Mouse (Mus musculus) midbrain, embryonic 14.5 days (tissue): Measurements from ENCODE around the gene Gm28539. TPM values are rescaled to one million over a fixed set of nuclear protein-coding genes. Genes with fewer than 3 reads are reported as not detected.

Experiments used
- ATAC-seq: fragments of 200-750 bp; cut with Nextera tagmentation; 2 replicates; pipeline ENCODE4 v1.8.0; 2017; ENCODE audit warnings: moderate number of reproducible peaks, moderate library complexity; ENCODE audit not compliant: low FRiP score, low TSS enrichment
- DNase-seq: peaks from one replicate; pipeline ENCODE4 v3.0.0-alpha.2; 2015
- H3K27ac ChIP-seq: fragments of 300-500 bp; sonication (generic); replicated peaks from 2 replicates; pipeline ENCODE4 v1.5.1; 2014; ENCODE audit warnings: mild to moderate bottlenecking, low read depth, low read length, moderate library complexity
- H3K27me3 ChIP-seq: fragments of 300-500 bp; sonication (generic); 2 replicates; pipeline ENCODE4 v1.6.1; 2014; ENCODE audit warnings: low read length, control low read depth, mixed read lengths; ENCODE audit not compliant: control insufficient read depth, insufficient read depth
- H3K36me3 ChIP-seq: fragments of 300-500 bp; sonication (generic); 2 replicates; pipeline ENCODE4 v1.6.1; 2014; ENCODE audit warnings: low read length, control low read depth; ENCODE audit not compliant: control insufficient read depth, insufficient read depth
- H3K4me1 ChIP-seq: fragments of 300-500 bp; sonication (generic); 2 replicates; pipeline ENCODE4 v1.6.1; 2014; ENCODE audit warnings: mild to moderate bottlenecking, antibody characterized with exemption, low read length, control low read depth; ENCODE audit not compliant: control insufficient read depth, insufficient read depth
- H3K4me2 ChIP-seq: fragments of 300-500 bp; sonication (generic); 2 replicates; pipeline ENCODE4 v1.6.1; 2014; ENCODE audit warnings: mild to moderate bottlenecking, low read length, moderate library complexity
- H3K4me3 ChIP-seq: fragments of 300-500 bp; sonication (generic); replicated peaks from 2 replicates; pipeline ENCODE4 v1.5.1; 2014; ENCODE audit warnings: low read depth, low read length
- H3K9ac ChIP-seq: fragments of 300-500 bp; sonication (generic); replicated peaks from 2 replicates; pipeline ENCODE4 v1.6.1; 2014; ENCODE audit warnings: mild to moderate bottlenecking, low read length, moderate library complexity
- H3K9me3 ChIP-seq: fragments of 300-500 bp; sonication (generic); 2 replicates; pipeline ENCODE4 v1.6.1; 2016; ENCODE audit warnings: low read length, control low read depth, mixed read lengths; ENCODE audit not compliant: control insufficient read depth
- WGBS: fragments of 180-500 bp; shearing (Covaris S2); extraction: QIAGEN DNeasy Blood & Tissue Kit; methylation state at CpG from one replicate; pipeline ENCODE4 v1.1.7; 2014; 5-methylcytosine and 5-hydroxymethylcytosine counted together
- polyA plus RNA-seq: library from polyadenylated mRNA; unstranded; fragments of >200 nt; fragmentation: Nextera tagmentation; extraction: Ambion mirVana; gene quantifications from 2 replicates; pipeline ENCODE4 v1.2.1, GENCODE M21; 2014

Gene Gm28539
- polyA plus RNA-seq, 1 experiment from 2014 or later = not detected

DNA sequence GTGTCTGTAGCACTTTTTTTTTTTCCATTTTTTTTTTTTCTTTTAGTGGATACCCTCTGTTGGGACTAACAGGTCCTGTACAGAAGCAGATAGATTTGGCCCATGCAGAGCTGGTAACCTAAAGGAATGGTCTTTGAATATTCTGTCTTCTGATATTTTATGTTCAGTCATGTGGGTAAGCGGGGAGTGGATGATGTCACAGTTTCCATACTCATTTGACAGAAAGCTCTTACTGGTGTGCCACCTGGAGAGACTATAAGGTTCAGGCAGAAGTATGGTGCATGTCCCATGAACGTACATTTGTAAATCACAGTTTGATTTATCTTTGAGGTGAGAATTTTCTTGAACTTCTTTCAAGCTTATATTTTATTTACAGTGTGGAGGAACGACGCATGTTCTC, 79.7 kb downstream of the Gm28539 start:
- peaks cover 79% of the 10 kb centered on the region for H3K36me3 ChIP-seq
- H3K4me3 ChIP-seq = no peak overlapping the region
- no peak for ATAC-seq
- no peak overlapping the region for H3K27ac ChIP-seq
- no peak overlapping the region for H3K9ac ChIP-seq
- DNase-seq = no peak
- 96% methylated on average over 4 of the region's 4 CpGs for WGBS
- H3K27me3 ChIP-seq = no peaks in the 10 kb centered on the region
- no peaks in the 10 kb centered on the region for H3K9me3 ChIP-seq
- H3K4me1 ChIP-seq = no peaks in the 10 kb centered on the region
- no peak overlapping the region for H3K4me2 ChIP-seq

DNA sequence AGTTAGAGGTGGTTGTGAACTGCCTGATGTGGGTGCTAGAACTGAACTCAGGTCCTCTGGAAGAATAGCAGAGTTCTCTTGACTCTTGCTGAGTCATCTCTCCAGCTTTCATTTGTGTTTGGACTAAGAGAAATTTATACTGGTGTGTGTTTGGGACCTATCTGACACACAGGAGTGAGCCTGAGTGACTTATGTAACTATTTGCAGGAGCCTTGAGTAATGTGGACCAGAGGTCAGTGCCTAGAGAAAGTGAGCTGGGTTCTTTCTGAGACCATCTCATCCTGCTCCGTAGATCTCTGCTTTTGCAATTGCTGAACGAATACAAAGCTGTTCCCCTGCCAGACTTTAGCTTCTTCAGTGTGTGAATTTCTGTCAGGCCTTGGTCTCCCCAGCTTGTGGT, 85.4 kb downstream of the Gm28539 start:
- Histone ChIP-seq H3K9me3 (no peaks in the 10 kb centered on the region), H3K27ac (no peak overlapping the region), H3K27me3 (no peaks in the 10 kb centered on the region), H3K4me1 (no peaks in the 10 kb centered on the region), H3K4me3 (no peak overlapping the region), H3K4me2 (no peak overlapping the region), H3K36me3 (peaks cover 97% of the 10 kb centered on the region), H3K9ac (no peak overlapping the region)
- ATAC-seq = no peak
- DNase-seq = no peak
- WGBS = 92% methylated on average over 2 of the region's 2 CpGs

DNA sequence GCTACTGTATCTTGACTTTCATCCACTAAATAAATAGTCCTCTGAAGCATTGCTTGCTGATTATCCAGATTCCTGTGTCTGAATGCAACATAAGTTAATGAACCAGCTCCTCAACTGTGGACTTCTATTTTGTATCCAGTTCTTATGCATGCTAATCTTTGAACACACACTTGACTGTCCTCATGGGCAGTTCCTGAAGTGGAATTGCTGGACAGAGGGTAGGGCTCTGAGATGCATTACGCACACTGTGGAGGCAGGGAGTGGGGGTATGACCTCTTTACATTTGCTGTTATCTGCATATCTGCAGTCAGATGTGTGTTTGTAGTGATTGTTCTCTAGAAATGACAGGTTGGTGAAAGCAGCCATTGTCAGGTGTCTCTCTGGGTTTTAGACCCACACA, 91.6 kb downstream of the Gm28539 start:
- Histone ChIP-seq H3K9ac (no peak overlapping the region), H3K4me1 (no peaks in the 10 kb centered on the region), H3K27me3 (no peaks in the 10 kb centered on the region), H3K27ac (no peak overlapping the region), H3K4me2 (no peak overlapping the region), H3K36me3 (peaks cover 88% of the 10 kb centered on the region), H3K4me3 (no peak overlapping the region), H3K9me3 (no peaks in the 10 kb centered on the region)
- no peak for DNase-seq
- ATAC-seq = no peak
- 94% methylated on average over 1 of the region's 1 CpGs for WGBS

DNA sequence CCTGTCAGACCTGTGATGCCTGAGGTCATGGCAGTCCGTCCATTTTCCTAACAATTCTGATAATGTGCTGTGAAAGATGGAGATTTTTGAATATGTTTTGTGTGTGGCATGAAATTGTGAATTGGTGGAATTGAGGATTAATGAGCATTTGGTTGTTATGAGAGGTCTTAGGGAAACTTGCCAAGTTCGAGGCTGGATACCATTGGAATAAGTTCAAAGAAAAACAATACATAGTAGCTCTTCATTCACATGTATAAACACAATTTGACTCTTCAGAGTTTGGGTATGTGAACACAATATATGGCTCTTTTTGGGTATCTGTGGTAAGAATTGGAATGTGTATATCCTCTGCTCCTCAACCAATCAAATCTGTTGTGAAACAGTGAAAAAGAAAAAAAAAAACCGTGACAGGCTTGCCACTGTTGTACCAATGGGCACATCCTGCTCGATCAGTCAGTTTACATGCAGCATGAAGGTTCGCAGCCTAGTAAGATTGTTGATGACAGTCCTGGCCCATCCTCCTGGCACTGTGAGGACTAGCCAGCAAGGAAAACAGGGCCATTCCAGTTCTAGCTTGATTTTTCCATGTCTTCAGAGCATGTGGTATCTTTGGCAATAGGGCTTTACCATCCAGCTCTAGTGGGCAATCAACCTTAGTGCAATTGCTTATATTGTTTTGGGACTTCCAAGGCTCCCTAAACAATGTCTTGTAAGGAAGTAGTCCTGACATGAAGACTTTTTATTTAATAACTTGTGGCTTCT, 102.1 kb downstream of the Gm28539 start:
- ATAC-seq = no peak
- WGBS = 88% methylated on average over 5 of the region's 5 CpGs
- no peaks in the 10 kb centered on the region for H3K9me3 ChIP-seq
- H3K27me3 ChIP-seq = no peaks in the 10 kb centered on the region
- H3K4me1 ChIP-seq = no peaks in the 10 kb centered on the region
- no peak overlapping the region for H3K27ac ChIP-seq
- no peak overlapping the region for H3K9ac ChIP-seq
- peaks cover 67% of the 10 kb centered on the region for H3K36me3 ChIP-seq
- H3K4me3 ChIP-seq = no peak overlapping the region
- no peak for DNase-seq
- no peak overlapping the region for H3K4me2 ChIP-seq

DNA sequence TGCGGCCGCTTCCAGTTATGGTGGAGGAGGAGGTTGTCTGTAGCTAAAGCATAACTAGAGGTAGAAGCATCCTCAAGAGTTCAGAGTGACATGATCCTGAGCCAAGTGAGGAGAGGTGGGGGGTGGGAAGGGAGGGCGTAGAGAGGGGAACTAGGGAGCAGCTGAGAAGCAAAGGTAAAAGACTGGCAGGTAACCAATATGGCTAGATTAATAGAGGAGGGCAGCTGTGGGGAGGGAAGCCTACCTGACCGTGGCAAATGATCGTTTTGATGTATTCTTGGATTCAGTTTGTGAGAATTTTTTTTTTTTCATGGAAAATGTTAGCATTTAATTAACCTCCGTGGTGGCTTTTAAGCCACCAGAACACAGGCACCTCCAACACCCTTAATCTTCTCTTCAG, 107.5 kb downstream of the Gm28539 start:
- H3K9ac ChIP-seq = no peak overlapping the region
- no peaks in the 10 kb centered on the region for H3K4me1 ChIP-seq
- no peak overlapping the region for H3K4me3 ChIP-seq
- no peak overlapping the region for H3K4me2 ChIP-seq
- 98% methylated on average over 6 of the region's 6 CpGs for WGBS
- ATAC-seq (no peak), DNase-seq (no peak)
- H3K27ac ChIP-seq = no peak overlapping the region
- H3K9me3 ChIP-seq = no peaks in the 10 kb centered on the region
- H3K27me3 ChIP-seq = no peaks in the 10 kb centered on the region
- H3K36me3 ChIP-seq = peaks cover 67% of the 10 kb centered on the region

DNA sequence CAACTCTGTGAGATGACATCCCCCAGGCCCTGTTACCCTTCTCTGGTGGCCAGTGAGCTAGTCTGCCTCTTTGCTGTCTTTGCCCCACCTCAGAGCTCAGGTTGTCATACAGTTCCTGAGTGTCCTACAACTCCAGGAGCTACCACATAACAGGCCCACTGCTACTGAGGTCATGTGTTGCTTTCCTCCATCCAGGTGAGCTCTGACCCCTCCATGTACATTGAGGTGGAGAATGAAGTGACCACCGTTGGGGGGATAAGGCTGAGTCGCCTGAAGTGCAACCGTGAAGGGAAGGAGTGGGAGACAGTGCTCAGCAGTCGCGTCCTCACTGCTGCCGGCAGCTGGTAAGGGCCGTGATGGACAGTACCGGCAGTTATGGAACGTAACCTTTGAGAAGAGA, 112.6 kb downstream of the Gm28539 start:
- Histone ChIP-seq H3K9me3 (no peaks in the 10 kb centered on the region), H3K4me2 (no peak overlapping the region), H3K4me3 (no peak overlapping the region), H3K36me3 (peaks cover 93% of the 10 kb centered on the region), H3K27ac (no peak overlapping the region), H3K4me1 (no peaks in the 10 kb centered on the region), H3K27me3 (no peaks in the 10 kb centered on the region), H3K9ac (no peak overlapping the region)
- ATAC-seq (no peak), DNase-seq (no peak)
- 96% methylated on average over 9 of the region's 9 CpGs for WGBS

DNA sequence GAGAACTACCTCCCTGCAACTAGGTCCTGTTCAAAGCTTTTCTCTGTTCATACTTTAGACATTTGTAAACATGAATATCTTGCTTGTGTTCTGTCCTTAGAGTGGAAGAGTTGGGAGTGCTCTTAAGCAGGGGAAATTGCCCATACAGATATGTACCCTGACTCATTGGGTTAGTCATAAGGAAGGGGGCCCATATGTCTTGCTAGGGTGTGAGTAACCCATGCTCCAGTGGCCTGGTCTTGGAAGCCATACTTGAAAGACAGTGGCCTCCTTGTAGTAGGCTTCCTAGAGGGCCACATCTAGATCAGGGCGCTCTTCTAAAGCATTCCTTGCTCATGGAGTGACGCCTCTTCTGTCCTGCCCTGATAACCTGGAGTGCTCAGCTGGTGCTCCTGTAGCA, 114.0 kb downstream of the Gm28539 start:
- Histone ChIP-seq H3K27ac (no peak overlapping the region), H3K4me2 (no peak overlapping the region), H3K27me3 (no peaks in the 10 kb centered on the region), H3K9me3 (no peaks in the 10 kb centered on the region), H3K36me3 (peaks cover 97% of the 10 kb centered on the region), H3K4me3 (no peak overlapping the region), H3K9ac (no peak overlapping the region), H3K4me1 (no peaks in the 10 kb centered on the region)
- WGBS = 90% methylated on average over 2 of the region's 2 CpGs
- ATAC-seq (no peak), DNase-seq (no peak)

DNA sequence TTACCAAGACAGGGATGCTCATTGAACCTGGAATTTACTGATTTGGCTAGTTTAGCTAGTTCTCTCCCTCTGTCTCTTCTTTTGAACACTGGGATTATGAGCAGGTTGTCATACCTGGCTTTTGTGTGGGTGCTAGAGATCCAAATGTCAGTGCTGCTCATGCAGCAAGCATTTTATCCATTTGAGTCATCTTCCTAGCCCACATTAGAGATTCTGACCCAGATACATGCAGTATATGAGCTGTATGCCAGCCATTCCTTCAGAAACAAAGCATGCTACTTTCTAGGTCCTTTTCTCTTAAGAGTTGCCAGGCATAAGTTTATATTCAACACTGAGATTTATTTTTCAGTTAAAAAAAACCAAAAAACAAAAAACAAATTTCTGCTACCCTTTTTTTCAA, 116.4 kb downstream of the Gm28539 start:
- H3K36me3 ChIP-seq = peaks cover 97% of the 10 kb centered on the region
- H3K9ac ChIP-seq = no peak overlapping the region
- DNase-seq = no peak

DNA sequence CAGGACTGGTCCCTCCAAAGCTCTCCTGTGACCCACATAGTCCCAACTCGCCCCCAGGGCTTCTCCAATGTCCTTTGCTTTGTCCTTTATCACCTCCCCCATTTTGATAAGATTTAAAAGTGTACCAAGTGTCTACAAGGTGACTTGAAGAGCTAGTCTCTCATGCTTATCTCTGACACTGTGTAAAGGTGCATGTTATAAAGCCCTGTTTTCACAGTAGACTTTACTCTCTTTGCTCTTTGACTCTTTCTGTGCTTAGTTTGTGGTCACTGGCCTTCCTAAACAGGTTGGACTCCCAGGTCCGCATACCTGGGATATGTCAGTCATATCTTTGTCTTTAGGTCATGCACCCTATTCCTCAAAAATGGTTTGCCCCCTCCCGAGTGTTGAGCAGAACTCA, 118.7 kb downstream of the Gm28539 start:
- DNase-seq (no peak), ATAC-seq (no peak)
- Histone ChIP-seq H3K36me3 (peaks cover 79% of the 10 kb centered on the region), H3K27ac (no peak overlapping the region), H3K4me2 (no peak overlapping the region), H3K9me3 (peaks cover 4% of the 10 kb centered on the region), H3K4me1 (no peaks in the 10 kb centered on the region), H3K4me3 (no peak overlapping the region), H3K27me3 (no peaks in the 10 kb centered on the region), H3K9ac (no peak overlapping the region)
- WGBS = 96% methylated on average over 3 of the region's 3 CpGs

More for the DNA sequence above, 116.4 kb downstream of the Gm28539 start:
- H3K4me2 ChIP-seq = no peak overlapping the region
- no peaks in the 10 kb centered on the region for H3K27me3 ChIP-seq
- no peaks in the 10 kb centered on the region for H3K4me1 ChIP-seq
- H3K9me3 ChIP-seq = no peaks in the 10 kb centered on the region
- no peak overlapping the region for H3K4me3 ChIP-seq
- no peak for ATAC-seq
- H3K27ac ChIP-seq = no peak overlapping the region
